Mouse (Mus musculus) heart, postnatal 0 days (tissue): ENCODE measurements around the gene Fam19a3. TPM values are rescaled to one million over a fixed set of nuclear protein-coding genes. Genes with fewer than 3 reads are reported as not detected.

Source experiments
- ATAC-seq: fragments of 200-750 bp; cut with Nextera tagmentation; 2 replicates; pipeline ENCODE4 v1.8.0; 2017; ENCODE audit warnings: low read depth, moderate number of reproducible peaks, moderate library complexity; ENCODE audit not compliant: insufficient read depth
- DNase-seq: peaks from one replicate; pipeline ENCODE4 v3.0.0-alpha.2; 2016; ENCODE audit warnings: low spot score
- H3K27ac ChIP-seq: fragments of 300-500 bp; sonication (generic); 2 replicates; pipeline ENCODE4 v1.5.1; 2014; ENCODE audit warnings: low read depth, mild to moderate bottlenecking
- H3K27me3 ChIP-seq: fragments of 300-500 bp; sonication (generic); 2 replicates; pipeline ENCODE4 v1.6.1; 2014; ENCODE audit warnings: low read length, mixed read lengths; ENCODE audit not compliant: control insufficient read depth, insufficient read depth
- H3K36me3 ChIP-seq: fragments of 300-500 bp; sonication (generic); replicated peaks from 2 replicates; pipeline ENCODE4 v1.6.1; 2014; ENCODE audit warnings: low read length, mixed read lengths; ENCODE audit not compliant: control insufficient read depth, insufficient read depth
- H3K4me1 ChIP-seq: fragments of 300-500 bp; sonication (generic); 2 replicates; pipeline ENCODE4 v1.6.1; 2014; ENCODE audit warnings: antibody characterized with exemption; ENCODE audit not compliant: control insufficient read depth, insufficient read depth
- H3K4me2 ChIP-seq: fragments of 300-500 bp; sonication (generic); 2 replicates; pipeline ENCODE4 v1.6.1; 2014; ENCODE audit warnings: low read depth, mild to moderate bottlenecking, low read length, moderate library complexity
- H3K4me3 ChIP-seq: fragments of 300-500 bp; sonication (generic); 2 replicates; pipeline ENCODE4 v1.5.1; 2014; ENCODE audit warnings: low read depth, low read length
- H3K9ac ChIP-seq: fragments of 300-500 bp; sonication (generic); replicated peaks from 2 replicates; pipeline ENCODE4 v1.6.1; 2014; ENCODE audit warnings: low read depth, low read length, mixed read lengths
- H3K9me3 ChIP-seq: fragments of 300-500 bp; sonication (generic); replicated peaks from 2 replicates; pipeline ENCODE4 v1.6.1; 2016; ENCODE audit warnings: low read length; ENCODE audit not compliant: control insufficient read depth
- CTCF ChIP-seq: IDR thresholded peaks from 2 replicates; pipeline ENCODE4 v1.5.1; 2016; ENCODE audit warnings: antibody characterized with exemption, control low read depth, low read depth
- EP300 ChIP-seq: IDR thresholded peaks from 2 replicates; pipeline ENCODE4 v1.6.1; 2016; ENCODE audit warnings: antibody characterized with exemption, low read depth
- WGBS: fragments of 180-500 bp; shearing (Covaris S2); extraction: QIAGEN DNeasy Blood & Tissue Kit; methylation state at CpG from one replicate; pipeline ENCODE4 v1.1.7; 2014; 5-methylcytosine and 5-hydroxymethylcytosine counted together
- polyA plus RNA-seq: library from polyadenylated mRNA; unstranded; fragments of >200 nt; fragmentation: Nextera tagmentation; extraction: Ambion mirVana; gene quantifications from 2 replicates; pipeline ENCODE4 v1.2.1, GENCODE M21; 2015
- total RNA-seq: library from RNA; depleted of rRNA; stranded (reverse); fragments of >200 nt; gene quantifications from 2 replicates; pipeline ENCODE4 v1.2.3, GENCODE M21; 2014; ENCODE audit warnings: low replicate concordance; rRNA removed

Gene Fam19a3
- total and polyA plus RNA-seq, 2 experiments from 2014 or later, result 1.1 TPM

GRCm38 (mm10) chr3:104734654-104735053 is 47.0 kb downstream of the Fam19a3 start:
- no peaks in the 10 kb centered on the region for H3K36me3 ChIP-seq
- H3K4me1 ChIP-seq, result no peaks in the 10 kb centered on the region
- H3K4me3 ChIP-seq, result no peak overlapping the region
- no peaks in the 10 kb centered on the region for H3K9me3 ChIP-seq
- TF ChIP-seq EP300, result no peak
- no peak for TF ChIP-seq CTCF
- no peak overlapping the region for H3K9ac ChIP-seq
- WGBS, result 59% methylated on average over 7 of the region's 7 CpGs
- no peak for DNase-seq
- no peak overlapping the region for H3K27ac ChIP-seq
- ATAC-seq, result no peak
- no peaks in the 10 kb centered on the region for H3K27me3 ChIP-seq
- no peak overlapping the region for H3K4me2 ChIP-seq

GRCm38 (mm10) chr3:104732907-104733306 is 48.7 kb downstream of the Fam19a3 start:
- H3K4me1 ChIP-seq, result no peaks in the 10 kb centered on the region
- DNase-seq (no peak), ATAC-seq (no peak)
- no peaks in the 10 kb centered on the region for H3K9me3 ChIP-seq
- no peaks in the 10 kb centered on the region for H3K36me3 ChIP-seq
- WGBS, result 65% methylated on average over 3 of the region's 3 CpGs
- no peak overlapping the region for H3K4me3 ChIP-seq
- H3K4me2 ChIP-seq, result no peak overlapping the region
- no peak for TF ChIP-seq CTCF
- TF ChIP-seq EP300, result no peak
- H3K9ac ChIP-seq, result no peak overlapping the region
- H3K27ac ChIP-seq, result no peak overlapping the region
- H3K27me3 ChIP-seq, result no peaks in the 10 kb centered on the region

- Histone ChIP-seq H3K36me3 (no peaks in the 10 kb centered on the region), H3K9ac (no peak overlapping the region), H3K9me3 (0 out of 2 replicates have a peak, but pooled peaks cover 6% of the 10 kb centered on the region), H3K27me3 (no peaks in the 10 kb centered on the region), H3K4me2 (no peak overlapping the region), H3K27ac (no peak overlapping the region), H3K4me1 (no peaks in the 10 kb centered on the region), H3K4me3 (no peak overlapping the region)
- 47% methylated on average over 6 of the region's 6 CpGs for WGBS
- TF ChIP-seq CTCF, result no peak
- TF ChIP-seq EP300, result no peak
- DNase-seq (no peak), ATAC-seq (no peak)
These were observed 52.3 kb downstream of the Fam19a3 start for GRCm38 (mm10) chr3:104729270-104729839.

Other genes with a start within 250 kb of the Fam19a3 start
- 213 and 255 TPM in 2 replicates for gene Slc16a1, start 143.2 kb downstream of the Fam19a3 start, total RNA-seq
- 73.4 and 104 TPM in 2 replicates for gene Slc16a1, start 143.2 kb downstream of the Fam19a3 start, polyA plus RNA-seq
- 49.4 and 84.0 TPM in 2 replicates for gene Ppm1j, start 784 bp downstream of the Fam19a3 start, total RNA-seq
- 59.0 and 67.8 TPM in 2 replicates for gene Ppm1j, start 784 bp downstream of the Fam19a3 start, polyA plus RNA-seq
- 165 and 170 TPM in 2 replicates for gene Rhoc, start 6.5 kb upstream of the Fam19a3 start, total RNA-seq
- 165 and 170 TPM in 2 replicates for gene Rhoc, start 6.5 kb upstream of the Fam19a3 start, polyA plus RNA-seq
- 19.9 and 20.2 TPM in 2 replicates for gene Mov10, start 36.7 kb upstream of the Fam19a3 start, total RNA-seq
- 13.2 and 14.0 TPM in 2 replicates for gene Mov10, start 36.7 kb upstream of the Fam19a3 start, polyA plus RNA-seq
- gene St7l, start 82.2 kb upstream of the Fam19a3 start, total RNA-seq, result 11.6 and 14.2 TPM in 2 replicates
- gene St7l, start 82.2 kb upstream of the Fam19a3 start, polyA plus RNA-seq, result 22.0 and 23.7 TPM in 2 replicates
- gene Capza1, start 82.7 kb upstream of the Fam19a3 start, total RNA-seq, result 141 and 143 TPM in 2 replicates
- 95.5 and 98.4 TPM in 2 replicates for gene Capza1, start 82.7 kb upstream of the Fam19a3 start, polyA plus RNA-seq
- gene Wnt2b, start 180.1 kb upstream of the Fam19a3 start, total RNA-seq, result 0.80 and 1.4 TPM in 2 replicates
- 0.23 and 0.34 TPM in 2 replicates for gene Wnt2b, start 180.1 kb upstream of the Fam19a3 start, polyA plus RNA-seq